Mouse (Mus musculus) liver, embryonic 13.5 days (tissue): ENCODE measurements around the gene Themis2. TPM values are rescaled to one million over a fixed set of nuclear protein-coding genes. Genes with fewer than 3 reads are reported as not detected.

ENCODE experiments used
- ATAC-seq: fragments of 200-750 bp; cut with Nextera tagmentation; 2 replicates; pipeline ENCODE4 v1.8.0; 2017; ENCODE audit warnings: low read depth, mild to moderate bottlenecking, moderate number of reproducible peaks, moderate library complexity
- DNase-seq: peaks from one replicate; pipeline ENCODE4 v3.0.0; 2022
- H3K27ac ChIP-seq: fragments of 300-500 bp; sonication (generic); 2 replicates; pipeline ENCODE4 v1.5.1; 2015; ENCODE audit warnings: moderate library complexity, mild to moderate bottlenecking, inconsistent platforms
- H3K27me3 ChIP-seq: fragments of 300-500 bp; sonication (generic); 2 replicates; pipeline ENCODE4 v1.6.1; 2015; ENCODE audit warnings: mild to moderate bottlenecking, inconsistent platforms
- H3K36me3 ChIP-seq: fragments of 300-500 bp; sonication (generic); 2 replicates; pipeline ENCODE4 v1.6.1; 2015; ENCODE audit warnings: mild to moderate bottlenecking, inconsistent platforms
- H3K4me1 ChIP-seq: fragments of 300-500 bp; sonication (generic); replicated peaks from 2 replicates; pipeline ENCODE4 v1.6.1; 2015; ENCODE audit warnings: inconsistent platforms
- H3K4me2 ChIP-seq: fragments of 300-500 bp; sonication (generic); 2 replicates; pipeline ENCODE4 v1.6.1; 2015; ENCODE audit warnings: inconsistent platforms, mild to moderate bottlenecking, moderate library complexity
- H3K4me3 ChIP-seq: fragments of 300-500 bp; sonication (generic); replicated peaks from 2 replicates; pipeline ENCODE4 v1.5.1; 2015; ENCODE audit warnings: mild to moderate bottlenecking, inconsistent platforms
- H3K9ac ChIP-seq: fragments of 300-500 bp; sonication (generic); 2 replicates; pipeline ENCODE4 v1.6.1; 2015; ENCODE audit warnings: mild to moderate bottlenecking, inconsistent platforms
- H3K9me3 ChIP-seq: fragments of 300-500 bp; sonication (generic); replicated peaks from 2 replicates; pipeline ENCODE4 v1.6.1; 2016; ENCODE audit warnings: inconsistent platforms
- WGBS: fragments of 180-500 bp; shearing (Covaris S2); methylation state at CpG from one replicate; pipeline ENCODE4 v1.1.7; 2015; ENCODE audit not compliant: insufficient replicate concordance; 5-methylcytosine and 5-hydroxymethylcytosine counted together
- polyA plus RNA-seq: library from polyadenylated mRNA; unstranded; fragments of >200 nt; fragmentation: Nextera tagmentation; extraction: Ambion mirVana; gene quantifications from 2 replicates; pipeline ENCODE4 v1.2.1, GENCODE M21; 2015

The Themis2 gene
- polyA plus RNA-seq, 1 experiment from 2014 or later, result 1.7 TPM

GRCm38 (mm10) chr4:132807771-132808641 is 11.8 kb upstream of the Themis2 start:
- Histone ChIP-seq H3K27me3 (no peaks in the 10 kb centered on the region), H3K4me2 (no peak overlapping the region), H3K4me1 (peaks cover 17% of the 10 kb centered on the region), H3K4me3 (no peak overlapping the region), H3K27ac (peak overlapping the region; percentile 37), H3K9me3 (no peaks in the 10 kb centered on the region), H3K9ac (no peak overlapping the region), H3K36me3 (no peaks in the 10 kb centered on the region)
- WGBS, result 31% methylated on average over 5 of the region's 5 CpGs
- no peak for ATAC-seq
- no peak for DNase-seq

- Histone ChIP-seq H3K27me3 (no peaks in the 10 kb centered on the region), H3K4me2 (no peak overlapping the region), H3K4me1 (peaks cover 30% of the 10 kb centered on the region), H3K36me3 (no peaks in the 10 kb centered on the region), H3K9ac (no peak overlapping the region), H3K9me3 (no peaks in the 10 kb centered on the region), H3K4me3 (no peak overlapping the region), H3K27ac (no peak overlapping the region)
- ATAC-seq (no peak), DNase-seq (no peak)
- 72% methylated on average over 7 of the region's 7 CpGs for WGBS
These were observed 10.5 kb upstream of the Themis2 start for GRCm38 (mm10) chr4:132806620-132807191.

GRCm38 (mm10) chr4:132805599-132806197 is 9.5 kb upstream of the Themis2 start:
- H3K4me3 ChIP-seq, result no peak overlapping the region
- peaks cover 38% of the 10 kb centered on the region for H3K4me1 ChIP-seq
- DNase-seq (no peak), ATAC-seq (no peak)
- H3K36me3 ChIP-seq, result no peaks in the 10 kb centered on the region
- no peaks in the 10 kb centered on the region for H3K27me3 ChIP-seq
- H3K9ac ChIP-seq, result no peak overlapping the region
- no peaks in the 10 kb centered on the region for H3K9me3 ChIP-seq
- H3K27ac ChIP-seq, result no peak overlapping the region
- 77% methylated on average over 12 of the region's 12 CpGs for WGBS
- no peak overlapping the region for H3K4me2 ChIP-seq

GRCm38 (mm10) chr4:132805146-132805545 is 9.0 kb upstream of the Themis2 start:
- H3K4me3 ChIP-seq, result no peak overlapping the region
- no peak overlapping the region for H3K4me2 ChIP-seq
- peak overlapping the region; percentile 59 for H3K27ac ChIP-seq
- no peak for DNase-seq
- no peaks in the 10 kb centered on the region for H3K27me3 ChIP-seq
- H3K4me1 ChIP-seq, result peaks cover 40% of the 10 kb centered on the region
- H3K9me3 ChIP-seq, result no peaks in the 10 kb centered on the region
- 79% methylated on average over 5 of the region's 5 CpGs for WGBS
- H3K9ac ChIP-seq, result no peak overlapping the region
- no peaks in the 10 kb centered on the region for H3K36me3 ChIP-seq
- no peak for ATAC-seq

- no peaks in the 10 kb centered on the region for H3K9me3 ChIP-seq
- no peak overlapping the region for H3K27ac ChIP-seq
- no peak overlapping the region for H3K4me2 ChIP-seq
- 39% methylated on average over 6 of the region's 6 CpGs for WGBS
- H3K9ac ChIP-seq, result no peak overlapping the region
- peaks cover 40% of the 10 kb centered on the region for H3K4me1 ChIP-seq
- H3K27me3 ChIP-seq, result no peaks in the 10 kb centered on the region
- no peak for DNase-seq
- H3K36me3 ChIP-seq, result no peaks in the 10 kb centered on the region
- no peak overlapping the region for H3K4me3 ChIP-seq
- no peak for ATAC-seq
These were observed 8.1 kb upstream of the Themis2 start for GRCm38 (mm10) chr4:132804331-132804730.

GRCm38 (mm10) chr4:132803876-132804275 is 7.7 kb upstream of the Themis2 start:
- WGBS, result 91% methylated on average over 7 of the region's 7 CpGs
- Histone ChIP-seq H3K4me2 (no peak overlapping the region), H3K9me3 (no peaks in the 10 kb centered on the region), H3K4me3 (no peak overlapping the region), H3K27me3 (no peaks in the 10 kb centered on the region), H3K4me1 (peaks cover 40% of the 10 kb centered on the region), H3K27ac (no peak overlapping the region), H3K9ac (no peak overlapping the region), H3K36me3 (no peaks in the 10 kb centered on the region)
- no peak for DNase-seq
- ATAC-seq, result no peak

DNA sequence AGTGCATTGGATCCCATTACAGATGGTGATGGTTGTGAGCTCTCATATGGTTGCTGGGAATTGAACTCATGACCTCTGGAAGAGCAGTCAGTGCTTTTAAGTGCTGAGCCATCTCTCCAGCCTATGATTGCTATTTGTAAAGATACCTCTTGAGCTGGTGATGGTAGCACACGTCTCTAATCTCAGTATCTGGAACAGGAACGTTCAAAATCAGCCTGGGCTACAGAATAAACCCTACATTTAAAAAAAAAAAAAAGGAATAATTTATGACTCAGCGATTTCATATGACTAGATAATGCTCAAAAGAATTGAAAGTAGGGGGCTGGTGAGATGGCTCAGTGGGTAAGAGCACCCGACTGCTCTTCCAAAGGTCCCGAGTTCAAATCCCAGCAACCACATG is 7.0 kb upstream of the Themis2 start:
- Histone ChIP-seq H3K9ac (no peak overlapping the region), H3K4me2 (no peak overlapping the region), H3K4me1 (peaks cover 35% of the 10 kb centered on the region), H3K27me3 (no peaks in the 10 kb centered on the region), H3K27ac (no peak overlapping the region), H3K36me3 (no peaks in the 10 kb centered on the region), H3K4me3 (no peak overlapping the region), H3K9me3 (no peaks in the 10 kb centered on the region)
- WGBS, result 55% methylated on average over 5 of the region's 5 CpGs
- DNase-seq, result no peak
- ATAC-seq, result no peak

DNA sequence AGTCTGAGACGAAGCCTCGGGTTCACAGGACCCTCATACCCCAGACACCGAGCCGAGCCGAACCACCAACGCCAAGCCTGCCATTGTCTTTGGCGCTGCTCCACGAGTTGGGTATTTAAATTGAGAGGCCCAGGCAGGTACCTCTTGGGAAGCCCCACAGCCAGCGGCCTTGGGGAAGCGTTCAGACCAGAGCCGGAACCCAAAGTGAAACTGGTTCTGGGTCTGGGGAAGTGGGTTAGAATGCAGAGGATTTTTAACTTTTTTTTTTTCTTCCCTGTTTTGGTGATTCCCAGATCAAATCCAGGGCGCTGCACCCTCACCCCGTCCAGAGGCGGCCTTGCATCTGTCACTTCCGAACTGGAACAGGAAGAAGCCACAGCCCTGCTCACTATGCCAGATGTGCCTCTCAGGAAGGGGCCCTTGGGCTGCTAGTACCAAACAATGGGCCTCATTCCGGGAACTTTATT is 6.0 kb upstream of the Themis2 start:
- H3K27me3 ChIP-seq, result peaks cover 4% of the 10 kb centered on the region; the same call in 1 of the 2 replicates
- 23% methylated on average over 16 of the region's 16 CpGs for WGBS
- no peaks in the 10 kb centered on the region for H3K36me3 ChIP-seq
- peak overlapping the region; percentile 46 for H3K4me3 ChIP-seq
- DNase-seq (no peak), ATAC-seq (peak; percentile 62)
- peak overlapping the region; percentile 61 for H3K9ac ChIP-seq
- peaks cover 34% of the 10 kb centered on the region for H3K4me1 ChIP-seq
- H3K27ac ChIP-seq, result peak overlapping the region; percentile 75
- peak overlapping the region; percentile 71 for H3K4me2 ChIP-seq
- no peaks in the 10 kb centered on the region for H3K9me3 ChIP-seq

DNA sequence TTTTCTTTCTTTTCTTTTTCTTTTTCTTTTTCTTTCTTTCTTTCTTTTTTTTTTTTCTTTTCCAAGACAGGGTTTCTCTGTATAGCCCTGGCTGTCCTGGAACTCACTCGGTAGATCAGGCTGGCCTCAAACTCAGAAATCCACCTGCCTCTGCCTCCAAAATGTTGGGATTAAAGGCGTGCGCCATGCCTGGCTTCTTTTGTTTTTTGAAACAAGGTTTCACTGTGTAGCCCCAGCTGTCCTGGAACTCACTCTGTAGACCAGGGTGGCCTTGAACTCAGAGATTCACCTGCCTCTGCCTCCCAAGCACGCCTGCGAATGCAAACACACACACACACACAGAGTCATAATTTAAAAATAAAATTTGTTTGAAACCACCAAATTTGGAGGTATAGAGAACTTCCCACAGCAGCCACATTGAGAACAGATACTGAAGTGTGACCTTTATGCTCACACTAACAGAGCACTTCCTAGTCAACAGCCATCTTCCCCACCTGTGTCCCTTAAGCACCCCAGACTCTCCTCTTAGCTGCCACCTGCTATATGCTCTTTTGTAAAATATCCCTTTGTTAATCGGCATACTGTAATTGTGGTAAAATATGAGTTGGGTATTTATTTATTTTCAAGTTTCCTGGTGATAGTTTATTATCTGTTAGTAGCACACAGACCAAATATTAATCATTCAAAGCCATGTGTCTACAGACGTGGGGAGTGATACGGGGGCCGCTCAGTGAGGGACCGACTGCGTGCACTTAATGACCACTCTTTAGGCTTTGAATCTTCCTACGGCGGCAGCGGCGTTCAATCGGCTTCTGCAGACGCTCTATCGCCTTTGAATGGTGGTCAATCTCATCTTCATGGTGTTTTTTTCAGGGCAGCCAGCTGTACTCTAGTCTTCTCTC is 5.2 kb upstream of the Themis2 start:
- peak overlapping the region; percentile 61 for H3K9ac ChIP-seq
- H3K4me2 ChIP-seq, result peak overlapping the region; percentile 71
- peak overlapping the region; percentile 46 for H3K4me3 ChIP-seq

DNA sequence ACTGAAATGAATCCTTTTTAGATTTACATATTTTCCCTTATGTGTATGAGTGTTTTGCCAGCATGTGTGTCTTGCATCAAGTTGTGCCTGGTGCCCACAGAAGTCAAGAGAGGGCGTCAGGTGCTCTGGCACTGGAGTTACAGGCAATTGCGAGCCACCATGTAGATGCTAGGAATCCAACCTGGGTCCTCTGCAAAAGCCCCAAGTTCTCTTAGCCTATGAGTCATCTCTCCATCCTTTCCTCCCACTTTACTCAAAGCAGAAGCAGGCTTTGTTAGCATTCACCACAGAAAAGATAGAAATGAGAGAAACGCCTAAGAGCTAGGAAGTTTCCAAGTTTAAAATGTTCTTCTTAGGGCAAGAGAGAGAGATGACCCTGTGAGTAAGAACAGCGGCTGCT is 3.7 kb upstream of the Themis2 start:
- ATAC-seq, result no peak

More for the DNA sequence above, 5.2 kb upstream of the Themis2 start:
- DNase-seq (no peak), ATAC-seq (peak; percentile 76)
- peaks cover 4% of the 10 kb centered on the region; the same call in 1 of the 2 replicates for H3K27me3 ChIP-seq
- H3K9me3 ChIP-seq, result no peaks in the 10 kb centered on the region
- H3K36me3 ChIP-seq, result no peaks in the 10 kb centered on the region
- 61% methylated on average over 18 of the region's 18 CpGs for WGBS
- H3K4me1 ChIP-seq, result peaks cover 37% of the 10 kb centered on the region
- H3K27ac ChIP-seq, result peak overlapping the region; percentile 75

More for the DNA sequence above, 3.7 kb upstream of the Themis2 start:
- no peak overlapping the region for H3K9ac ChIP-seq
- H3K36me3 ChIP-seq, result no peaks in the 10 kb centered on the region
- H3K4me2 ChIP-seq, result no peak overlapping the region
- H3K4me3 ChIP-seq, result no peak overlapping the region
- WGBS, result 72% methylated on average over 4 of the region's 4 CpGs
- H3K9me3 ChIP-seq, result no peaks in the 10 kb centered on the region
- peaks cover 40% of the 10 kb centered on the region for H3K4me1 ChIP-seq
- no peak for DNase-seq
- H3K27ac ChIP-seq, result no peak overlapping the region
- peaks cover 17% of the 10 kb centered on the region for H3K27me3 ChIP-seq
